Mouse (Mus musculus) MEL (cell line): Measurements from ENCODE around the gene Ugt1a1.

Experiments used
- CHD1 ChIP-seq: IDR thresholded peaks from 2 replicates; pipeline ENCODE4 v1.6.1; 2012; ENCODE audit warnings: low read depth, mild to moderate bottlenecking, inconsistent platforms, low read length, improper control_type of control experiment
- CTCF ChIP-seq, 3 experiments: IDR thresholded peaks in 2 of 3; conservative IDR thresholded peaks in 1 of 3; 2 replicates each; pipeline ENCODE4 v1.5.1; 2011 to 2012; ENCODE audit warnings: low read length in 3 of 3, low read depth in 2 of 3, mild to moderate bottlenecking in 2 of 3, improper control_type of control experiment in 1 of 3, inconsistent platforms in 1 of 3, mixed read lengths in 1 of 3, moderate library complexity in 1 of 3; ENCODE audit not compliant: control insufficient read depth in 1 of 3, insufficient read depth in 1 of 3, poor library complexity in 1 of 3, severe bottlenecking in 1 of 3
- E2F4 ChIP-seq: IDR thresholded peaks from 2 replicates; pipeline ENCODE4 v1.6.1; 2011; ENCODE audit warnings: low read depth, low read length, improper control_type of control experiment, borderline replicate concordance
- GATA1 ChIP-seq: IDR thresholded peaks from 2 replicates; pipeline ENCODE4 v1.6.1; 2011; ENCODE audit warnings: low read depth, low read length, improper control_type of control experiment
- JUND ChIP-seq: IDR thresholded peaks from 2 replicates; pipeline ENCODE4 v1.6.1; 2011; ENCODE audit warnings: low read depth, mild to moderate bottlenecking, improper control_type of control experiment, low read length
- MAX ChIP-seq: IDR thresholded peaks from 2 replicates; pipeline ENCODE4 v1.6.1; 2011; ENCODE audit warnings: low read length, improper control_type of control experiment
- MXI1 ChIP-seq: IDR thresholded peaks from 2 replicates; pipeline ENCODE4 v1.6.1; 2011; ENCODE audit warnings: mild to moderate bottlenecking, low read depth, low read length, improper control_type of control experiment
- NELFE ChIP-seq: IDR thresholded peaks from 2 replicates; pipeline ENCODE4 v1.6.1; 2011; ENCODE audit warnings: low read depth, low read length, improper control_type of control experiment
- POLR2A ChIP-seq, 2 experiments: IDR thresholded peaks; 2 replicates each; pipeline ENCODE4 v1.6.1; 2011 to 2012; ENCODE audit warnings: low read length in 2 of 2, mild to moderate bottlenecking in 2 of 2, control low read depth in 1 of 2, improper control_type of control experiment in 1 of 2, low read depth in 1 of 2, moderate library complexity in 1 of 2; ENCODE audit not compliant: control insufficient read depth in 1 of 2, insufficient read depth in 1 of 2, poor library complexity in 1 of 2
- POLR2AphosphoS2 ChIP-seq: IDR thresholded peaks from 2 replicates; pipeline ENCODE4 v1.6.1; 2011; ENCODE audit warnings: low read length, improper control_type of control experiment
- TBP ChIP-seq: IDR thresholded peaks from 2 replicates; pipeline ENCODE4 v1.8.0; 2011; ENCODE audit warnings: low read depth, low read length, improper control_type of control experiment
- UBTF ChIP-seq: IDR thresholded peaks from 2 replicates; pipeline ENCODE4 v1.6.1; 2012; ENCODE audit warnings: low read depth, mild to moderate bottlenecking, inconsistent platforms, low read length, improper control_type of control experiment, moderate library complexity, borderline replicate concordance; ENCODE audit not compliant: insufficient read depth

DNA sequence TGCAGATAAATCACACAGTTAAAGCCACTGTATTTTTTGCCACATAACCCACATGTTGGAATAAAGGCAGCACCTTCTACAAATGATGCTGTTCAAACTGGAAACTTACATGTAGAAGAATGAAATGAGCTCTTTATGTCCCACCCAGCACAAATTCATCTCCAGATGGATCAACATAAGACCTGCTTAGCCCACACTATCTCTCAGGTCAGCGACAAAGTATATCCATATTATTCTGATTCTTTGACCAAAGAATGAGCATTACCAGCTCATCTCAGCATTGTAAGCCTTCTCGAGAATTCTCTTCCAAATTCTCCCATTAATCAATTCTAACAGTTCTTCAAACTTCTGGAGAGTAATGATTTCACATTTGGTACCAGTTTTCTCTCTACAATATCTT, 10.5 kb downstream of the Ugt1a1 start:
- TF ChIP-seq CHD1, result no peak
- TF ChIP-seq UBTF, result no peak
- TF ChIP-seq POLR2A (IDR thresholded peaks at IDR 0.05; ENCODE audit: control insufficient read depth in 1 of 2, insufficient read depth in 1 of 2, low read depth in 1 of 2, low read length in 2 of 2, poor library complexity in 1 of 2), result no peak
- no peak for TF ChIP-seq MAX
- no peak for TF ChIP-seq CTCF (IDR thresholded peaks at IDR 0.05 in 2 of 3, conservative IDR thresholded peaks at IDR 0.05 in 1 of 3; ENCODE audit: control insufficient read depth in 1 of 3, insufficient read depth in 1 of 3, low read depth in 2 of 3, low read length in 3 of 3, poor library complexity in 1 of 3, severe bottlenecking in 1 of 3)
- no peak for TF ChIP-seq NELFE
- no peak for TF ChIP-seq POLR2AphosphoS2
- TF ChIP-seq TBP, result no peak
- no peak for TF ChIP-seq GATA1
- no peak for TF ChIP-seq JUND
- no peak for TF ChIP-seq E2F4
- TF ChIP-seq MXI1, result no peak
